Mouse (Mus musculus) heart, embryonic 11.5 days (tissue): Measurements from ENCODE around the gene Tmem269. TPM values are rescaled to one million over a fixed set of nuclear protein-coding genes. Genes with fewer than 3 reads are reported as not detected.

Source experiments
- ATAC-seq: fragments of 200-750 bp; cut with Nextera tagmentation; replicated peaks from 2 replicates; pipeline ENCODE4 v1.8.0; 2017; ENCODE audit warnings: moderate library complexity; ENCODE audit not compliant: insufficient number of reproducible peaks, low FRiP score, low TSS enrichment
- H3K27ac ChIP-seq: fragments of 300-500 bp; sonication (generic); 2 replicates; pipeline ENCODE4 v1.5.1; 2014; ENCODE audit warnings: mild to moderate bottlenecking, low read depth, low read length
- H3K27me3 ChIP-seq: fragments of 300-500 bp; sonication (generic); 2 replicates; pipeline ENCODE4 v1.6.1; 2014; ENCODE audit warnings: mild to moderate bottlenecking, low read length, mixed read lengths; ENCODE audit not compliant: control insufficient read depth, insufficient read depth
- H3K36me3 ChIP-seq: fragments of 300-500 bp; sonication (generic); 2 replicates; pipeline ENCODE4 v1.6.1; 2014; ENCODE audit warnings: mild to moderate bottlenecking, low read length, moderate library complexity, mixed read lengths; ENCODE audit not compliant: control insufficient read depth, insufficient read depth
- H3K4me1 ChIP-seq: fragments of 300-500 bp; sonication (generic); 2 replicates; pipeline ENCODE4 v1.6.1; 2014; ENCODE audit warnings: low read length; ENCODE audit not compliant: control insufficient read depth, insufficient read depth
- H3K4me2 ChIP-seq: fragments of 300-500 bp; sonication (generic); 2 replicates; pipeline ENCODE4 v1.6.1; 2014; ENCODE audit warnings: mild to moderate bottlenecking, moderate library complexity
- H3K4me3 ChIP-seq: fragments of 300-500 bp; sonication (generic); 2 replicates; pipeline ENCODE4 v1.5.1; 2014; ENCODE audit warnings: low read depth, low read length
- H3K9ac ChIP-seq: fragments of 300-500 bp; sonication (generic); 2 replicates; pipeline ENCODE4 v1.6.1; 2014; ENCODE audit warnings: mild to moderate bottlenecking, low read depth, low read length, moderate library complexity
- H3K9me3 ChIP-seq: fragments of 300-500 bp; sonication (generic); replicated peaks from 2 replicates; pipeline ENCODE4 v1.6.1; 2016; ENCODE audit warnings: low read length; ENCODE audit not compliant: control insufficient read depth
- WGBS: fragments of 180-500 bp; shearing (Covaris S2); extraction: QIAGEN DNeasy Blood & Tissue Kit; methylation state at CpG from one replicate; pipeline ENCODE4 v1.1.7; 2014; ENCODE audit not compliant: insufficient replicate concordance; 5-methylcytosine and 5-hydroxymethylcytosine counted together
- polyA plus RNA-seq: library from polyadenylated mRNA; unstranded; fragments of >200 nt; fragmentation: Nextera tagmentation; extraction: Ambion mirVana; gene quantifications from 2 replicates; pipeline ENCODE4 v1.2.1, GENCODE M21; 2014

The Tmem269 gene
- polyA plus RNA-seq, 1 experiment from 2014 or later = not detected

DNA sequence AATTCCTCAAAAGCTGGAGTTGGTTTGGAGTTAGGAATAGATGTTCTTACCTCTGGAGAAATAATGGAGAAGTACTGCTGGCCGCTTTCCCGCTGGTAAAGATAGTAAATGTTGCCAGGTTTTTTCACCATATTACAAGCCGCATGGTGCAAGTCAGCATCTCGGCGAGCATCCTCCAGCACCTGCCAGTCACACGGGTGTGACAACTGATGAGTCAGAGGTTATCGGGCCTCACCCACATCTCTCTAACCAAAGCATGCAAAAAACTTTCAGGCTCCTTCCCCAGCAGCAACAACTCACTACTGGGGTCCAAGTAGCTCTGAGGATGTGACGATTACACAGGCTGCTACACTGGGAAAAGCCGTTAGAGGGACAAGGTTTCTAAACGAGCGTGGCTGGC lies 8.7 kb upstream of the Tmem269 start:
- Histone ChIP-seq H3K36me3 (peaks cover 31% of the 10 kb centered on the region), H3K9me3 (no peaks in the 10 kb centered on the region), H3K27ac (no peak overlapping the region), H3K4me2 (no peak overlapping the region), H3K27me3 (no peaks in the 10 kb centered on the region), H3K4me1 (peaks cover 5% of the 10 kb centered on the region), H3K4me3 (no peak overlapping the region), H3K9ac (no peak overlapping the region)
- WGBS = 91% methylated on average over 11 of the region's 11 CpGs
- ATAC-seq = no peak

DNA sequence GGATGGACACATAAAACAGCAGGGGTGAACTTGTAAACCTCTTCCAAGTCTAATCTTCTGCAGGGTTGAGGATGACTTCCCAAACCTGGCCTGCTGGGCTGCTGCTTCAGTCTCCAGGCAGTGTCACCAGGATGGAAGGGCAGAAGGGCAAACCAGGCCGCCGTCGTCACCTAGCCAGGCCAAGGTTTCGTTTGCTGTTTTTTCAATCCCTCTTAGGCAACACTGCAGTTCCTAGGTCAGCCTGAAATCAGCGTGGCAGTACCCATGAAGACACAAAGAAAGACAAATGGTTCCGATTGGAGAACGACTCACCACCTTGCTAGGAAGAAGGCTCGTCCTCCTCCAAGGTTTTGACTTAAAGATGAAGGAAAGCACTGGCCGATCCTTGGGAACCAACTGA lies 7.7 kb upstream of the Tmem269 start:
- H3K9me3 ChIP-seq = no peaks in the 10 kb centered on the region
- WGBS = 83% methylated on average over 9 of the region's 9 CpGs
- ATAC-seq = no peak
- peaks cover 31% of the 10 kb centered on the region for H3K36me3 ChIP-seq
- no peak overlapping the region for H3K27ac ChIP-seq
- H3K4me2 ChIP-seq = no peak overlapping the region
- H3K4me3 ChIP-seq = no peak overlapping the region
- H3K27me3 ChIP-seq = no peaks in the 10 kb centered on the region
- H3K9ac ChIP-seq = no peak overlapping the region
- no peaks in the 10 kb centered on the region for H3K4me1 ChIP-seq

DNA sequence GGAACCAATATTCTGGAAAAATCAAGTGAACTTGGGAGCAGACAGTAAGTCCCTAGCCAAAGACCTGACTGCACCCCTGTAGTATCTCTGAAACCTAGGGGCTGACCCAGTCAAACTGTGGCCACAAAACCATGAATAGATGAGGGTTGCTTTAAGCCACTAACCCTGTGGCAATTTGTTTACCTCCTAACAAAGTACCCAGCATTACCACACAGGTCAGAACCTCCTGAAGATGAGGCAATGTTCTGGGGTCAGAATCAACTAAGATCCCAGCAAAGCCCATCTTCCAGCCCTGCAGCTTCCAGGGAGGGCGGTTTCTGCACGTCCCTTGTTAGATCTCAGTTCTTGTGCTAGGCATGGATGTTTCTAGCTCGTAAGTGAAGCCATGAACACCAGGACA lies 6.5 kb upstream of the Tmem269 start:
- no peak for ATAC-seq
- no peaks in the 10 kb centered on the region for H3K4me1 ChIP-seq
- 81% methylated on average over 3 of the region's 3 CpGs for WGBS

DNA sequence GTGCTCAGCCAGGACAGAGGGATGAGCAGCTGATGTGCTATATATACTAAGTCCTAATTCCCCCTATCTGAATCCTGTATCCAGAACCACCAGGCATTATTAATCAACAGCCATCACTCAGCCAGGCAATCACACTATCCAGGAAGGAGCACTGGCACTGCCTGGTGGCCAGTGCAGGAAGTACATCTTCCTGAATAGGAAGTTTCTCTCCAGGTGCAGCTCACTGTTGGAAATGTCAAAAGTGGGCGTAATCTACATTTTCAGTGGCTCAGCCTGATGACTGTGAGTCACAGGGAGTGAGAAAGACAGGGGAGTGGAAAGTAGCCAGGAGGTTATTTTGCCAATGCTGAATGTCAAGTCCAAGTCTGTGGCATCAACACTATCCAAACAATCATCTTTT lies 5.7 kb upstream of the Tmem269 start:
- ATAC-seq = no peak

More for the DNA sequence above, 6.5 kb upstream of the Tmem269 start:
- H3K4me3 ChIP-seq = no peak overlapping the region
- H3K36me3 ChIP-seq = peaks cover 31% of the 10 kb centered on the region
- no peak overlapping the region for H3K9ac ChIP-seq
- no peak overlapping the region for H3K27ac ChIP-seq
- H3K9me3 ChIP-seq = no peaks in the 10 kb centered on the region
- H3K27me3 ChIP-seq = no peaks in the 10 kb centered on the region
- H3K4me2 ChIP-seq = no peak overlapping the region

DNA sequence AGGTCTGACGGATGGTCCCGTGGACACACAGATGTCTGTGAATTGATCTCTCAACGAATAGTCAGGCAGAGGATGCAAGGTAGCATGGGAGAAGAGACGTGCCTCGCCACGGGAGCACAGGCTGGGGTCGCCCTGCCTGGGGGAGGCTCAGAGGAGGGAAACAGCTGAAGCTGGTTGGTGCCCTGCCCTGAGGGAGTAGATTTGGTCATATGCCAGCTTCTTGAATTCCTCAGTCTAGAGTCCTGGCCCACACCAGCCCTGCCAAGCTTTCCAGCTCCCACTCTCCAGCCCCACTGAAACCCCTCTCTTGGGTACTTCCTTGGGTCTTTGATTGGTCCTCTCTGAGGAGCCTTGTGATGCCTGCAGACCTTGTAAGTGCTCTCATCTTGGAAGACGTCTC lies 1.4 kb downstream of the Tmem269 start:
- no peak overlapping the region for H3K9ac ChIP-seq
- no peak overlapping the region for H3K4me3 ChIP-seq
- WGBS = 68% methylated on average over 8 of the region's 8 CpGs
- no peak overlapping the region for H3K4me2 ChIP-seq
- no peak overlapping the region for H3K27ac ChIP-seq
- 0 out of 2 replicates have a peak, but pooled peaks cover 9% of the 10 kb centered on the region for H3K4me1 ChIP-seq
- H3K27me3 ChIP-seq = 0 out of 2 replicates have a peak, but pooled peaks cover 3% of the 10 kb centered on the region
- H3K36me3 ChIP-seq = no peaks in the 10 kb centered on the region
- H3K9me3 ChIP-seq = no peaks in the 10 kb centered on the region
- ATAC-seq = no peak

More for the DNA sequence above, 5.7 kb upstream of the Tmem269 start:
- WGBS = 80% methylated on average over 1 of the region's 1 CpGs
- Histone ChIP-seq H3K4me3 (no peak overlapping the region), H3K4me1 (no peaks in the 10 kb centered on the region), H3K27ac (no peak overlapping the region), H3K27me3 (no peaks in the 10 kb centered on the region), H3K9ac (no peak overlapping the region), H3K4me2 (no peak overlapping the region), H3K9me3 (no peaks in the 10 kb centered on the region), H3K36me3 (peaks cover 31% of the 10 kb centered on the region)

DNA sequence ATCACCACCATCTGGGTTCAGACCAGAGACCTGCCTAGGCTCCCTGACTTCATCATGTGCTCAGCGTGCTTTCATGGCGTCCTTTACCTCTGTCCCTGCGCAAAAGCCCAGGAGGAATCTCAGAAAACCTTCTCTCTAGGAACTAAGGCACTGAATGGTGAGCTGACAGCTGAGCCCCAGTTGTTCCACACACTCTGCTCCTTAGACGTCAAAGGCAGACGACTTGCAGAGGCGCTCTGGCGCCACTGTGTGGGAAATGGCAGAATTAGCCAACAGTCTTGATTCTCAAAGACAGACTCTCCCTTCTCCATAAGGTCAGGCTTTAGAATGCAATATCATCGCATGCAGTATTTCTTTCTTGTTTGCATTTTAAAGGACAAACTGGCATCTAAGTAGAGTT lies 13.3 kb downstream of the Tmem269 start:
- H3K4me1 ChIP-seq = no peaks in the 10 kb centered on the region
- H3K27me3 ChIP-seq = no peaks in the 10 kb centered on the region
- H3K9ac ChIP-seq = no peak overlapping the region
- no peak for ATAC-seq
- no peaks in the 10 kb centered on the region for H3K9me3 ChIP-seq
- H3K4me2 ChIP-seq = no peak overlapping the region
- H3K4me3 ChIP-seq = no peak overlapping the region
- peaks cover 5% of the 10 kb centered on the region for H3K36me3 ChIP-seq
- H3K27ac ChIP-seq = no peak overlapping the region
- WGBS = 17% methylated on average over 8 of the region's 8 CpGs

DNA sequence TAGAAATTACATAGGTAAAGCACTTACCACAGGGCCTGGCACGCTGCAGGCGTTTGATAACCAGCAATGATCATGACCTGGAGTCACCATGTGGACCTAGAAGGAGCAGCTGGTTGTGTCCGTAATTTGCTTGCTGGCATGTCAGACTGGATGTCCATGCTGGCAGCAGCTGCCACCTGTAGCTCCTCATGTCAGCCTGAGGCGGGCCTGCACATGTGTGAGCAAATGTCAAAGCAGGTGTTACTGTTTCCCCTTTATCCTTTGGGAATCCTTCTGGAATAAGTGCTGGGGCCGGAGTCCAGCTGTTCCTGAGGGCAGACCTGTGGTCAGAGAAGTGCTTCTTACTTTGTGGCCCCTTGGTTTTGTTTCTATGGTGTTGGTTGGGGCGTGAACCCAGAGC lies 19.9 kb downstream of the Tmem269 start:
- Histone ChIP-seq H3K27me3 (no peaks in the 10 kb centered on the region), H3K9me3 (no peaks in the 10 kb centered on the region), H3K36me3 (peaks cover 5% of the 10 kb centered on the region), H3K4me3 (no peak overlapping the region), H3K27ac (no peak overlapping the region), H3K4me2 (peak overlapping the region; percentile 11; the same call in 1 of the 2 replicates), H3K4me1 (peaks cover 17% of the 10 kb centered on the region), H3K9ac (no peak overlapping the region)
- WGBS = 84% methylated on average over 6 of the region's 6 CpGs
- ATAC-seq = no peak

DNA sequence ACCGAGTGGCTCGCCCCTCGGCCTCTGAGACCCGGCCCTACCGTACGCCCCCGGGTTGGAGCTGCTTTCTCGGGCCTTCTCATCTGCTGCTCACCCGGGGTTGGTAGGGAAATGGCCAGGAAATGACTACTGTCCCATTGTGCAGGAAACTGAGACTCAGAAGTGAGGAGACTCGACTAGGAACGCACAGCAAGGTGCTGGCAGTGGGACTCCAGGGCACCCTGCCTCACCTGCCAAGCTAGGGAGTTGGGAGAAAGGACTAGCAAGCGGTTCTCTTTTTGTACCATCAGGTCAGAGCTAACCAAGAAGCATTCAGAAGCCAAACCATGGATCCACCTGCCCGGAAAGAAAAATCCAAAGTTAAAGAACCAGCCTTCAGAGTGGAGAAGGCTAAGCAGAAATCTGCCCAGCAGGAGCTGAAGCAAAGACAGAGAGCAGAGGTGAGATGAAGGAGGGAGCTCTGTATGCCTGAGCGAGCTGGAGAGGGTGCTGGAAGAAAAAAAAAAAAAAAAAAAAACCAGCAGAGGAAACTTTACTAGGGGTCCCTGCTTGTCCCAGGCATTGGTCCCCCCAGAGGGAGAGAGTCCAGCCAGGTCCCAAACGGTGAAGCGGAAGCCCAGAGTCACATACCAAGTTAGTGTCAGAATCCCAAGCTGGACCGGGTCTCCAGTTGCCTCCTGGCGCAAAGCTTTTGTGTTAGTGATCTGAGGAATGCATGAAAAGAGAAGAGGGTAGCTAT lies 22.3 kb downstream of the Tmem269 start:
- peak overlapping the region; percentile 93 for H3K9ac ChIP-seq
- ATAC-seq = no peak
- no peaks in the 10 kb centered on the region for H3K9me3 ChIP-seq
- H3K4me2 ChIP-seq = peak overlapping the region; percentile 81
- H3K27me3 ChIP-seq = no peaks in the 10 kb centered on the region
- peaks cover 17% of the 10 kb centered on the region for H3K4me1 ChIP-seq
- peaks cover 2% of the 10 kb centered on the region for H3K36me3 ChIP-seq
- H3K4me3 ChIP-seq = peak overlapping the region; percentile 63
- peak overlapping the region; percentile 64; the same call in 1 of the 2 replicates for H3K27ac ChIP-seq
- WGBS = 13% methylated on average over 18 of the region's 18 CpGs
